8 mouse cellular contexts compared by ENCODE assay signal in the genomic region with DNA sequence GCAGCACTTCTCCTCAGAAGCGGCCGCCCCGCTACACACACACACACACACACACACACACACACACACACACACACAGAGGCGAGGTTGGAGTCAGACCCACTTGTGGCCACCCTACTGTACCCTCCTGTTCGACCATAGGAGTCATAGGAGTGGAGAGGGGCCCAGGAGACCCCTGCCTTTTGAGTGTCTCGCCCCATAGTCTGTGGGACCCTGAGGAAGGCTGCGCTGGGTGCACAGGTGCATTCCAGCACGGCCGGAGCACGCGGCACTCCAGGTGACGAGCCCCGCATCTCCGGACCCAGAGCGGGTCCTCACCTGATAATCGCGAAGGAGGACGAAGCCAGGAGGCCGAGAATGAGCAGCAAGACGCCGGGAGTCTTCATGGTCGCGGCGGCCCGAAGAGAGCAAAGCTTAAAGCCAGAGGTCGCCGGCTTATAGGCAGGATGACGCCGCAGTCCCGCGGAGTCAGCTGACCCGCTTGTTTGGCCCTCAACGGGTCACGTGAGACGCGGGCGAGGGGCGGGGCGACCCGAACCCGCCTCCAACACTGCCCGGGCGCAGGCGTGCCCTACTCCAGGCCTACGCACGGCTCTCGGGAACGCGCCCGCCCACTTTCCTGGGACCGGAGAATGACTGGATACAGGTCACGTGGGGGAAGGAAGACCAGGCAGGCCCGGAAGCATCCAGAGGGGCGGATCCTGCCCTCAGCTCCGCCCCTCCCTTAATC. TPM values are rescaled to one million over a fixed set of nuclear protein-coding genes. Genes with fewer than 3 reads are reported as not detected.
A peak's percentile ranks its signal among the peaks of the same experiment; 100 is the strongest.
DNase-seq lines count a peak whose midpoint lies in the region; ATAC-seq and TF ChIP-seq lines count a peak whose summit lies in the region.

A gene (minus strand): TSS at position 620 of the 730 bp plus-strand sequence.

- H3K27me3 ChIP-seq in forebrain, embryonic 15.5 days = no peaks in the 10 kb centered on the region

- H3K4me3 ChIP-seq in forebrain, embryonic 15.5 days = peak within 1 kb of the TSS; percentile 65
- peak within 1 kb of the TSS; percentile 94 for H3K4me3 ChIP-seq in lung, adult 2 months (replicated peaks; ENCODE audit: extremely low read depth, low read depth, low read length)

- peak; percentile 97 for ATAC-seq in forebrain, embryonic 15.5 days (replicated peaks)
- ATAC-seq in neutrophil, adult 5-6 weeks (ENCODE audit: extremely low read depth, insufficient number of reproducible peaks, low FRiP score, poor library complexity, severe bottlenecking) = peak; percentile 62

- TF ChIP-seq POLR2A in lung, adult 2 months (IDR thresholded peaks at IDR 0.05; ENCODE audit: borderline replicate concordance, extremely low read depth, low read depth, low read length) = peak; percentile 95

- peak within 1 kb of the TSS; percentile 67 for H3K4me2 ChIP-seq in forebrain, embryonic 15.5 days (replicated peaks)

- H3K36me3 ChIP-seq in forebrain, embryonic 15.5 days = peaks cover 22% of the 10 kb centered on the region

- peaks cover 19% of the 10 kb centered on the region for H3K4me1 ChIP-seq in forebrain, embryonic 15.5 days
- H3K4me1 ChIP-seq in lung, adult 2 months (ENCODE audit: control insufficient read depth, insufficient read depth, low read length) = peaks cover 9% of the 10 kb centered on the region

- peak; percentile 97 for DNase-seq in ES-CJ7 (ENCODE audit: low read depth, low spot score)
- DNase-seq in cerebellum, adult 11 months = peak; percentile 98
- DNase-seq in heart, postnatal 25 days (ENCODE audit: low spot score) = peak; percentile 97
- peak; percentile 96 to 97 for DNase-seq in layer of hippocampus, adult 18-20 months (ENCODE audit: low spot score in 2 of 2)
- peak; percentile 97 for DNase-seq in lung, adult 2 months
- DNase-seq in thymus, adult 18-20 months = peak; percentile 91 to 92

- under 1% methylated on average over 55 of the region's 55 CpGs for WGBS in forebrain, embryonic 15.5 days
- WGBS in lung, adult 2 months = under 1% methylated on average over 55 of the region's 55 CpGs

- intact Hi-C loops in heart, postnatal 25 days (cut with DNase I) = loop anchor here (5.0 kb wide), 1 partner anchor 40 kb away; no protein-coding TSS in a partner anchor

- H3K9me3 ChIP-seq in forebrain, embryonic 15.5 days = no peaks in the 10 kb centered on the region

- peak within 1 kb of the TSS; percentile 56 for H3K27ac ChIP-seq in forebrain, embryonic 15.5 days (replicated peaks)

- no peak for TF ChIP-seq CTCF in lung, adult 2 months (IDR thresholded peaks at IDR 0.05; ENCODE audit: insufficient read depth, low read length)

- peak within 1 kb of the TSS; percentile 87 for H3K9ac ChIP-seq in forebrain, embryonic 15.5 days (replicated peaks)

RNA-seq across cellular contexts. Expression of the gene that starts here (rescaled TPM):
- polyA plus RNA-seq in forebrain, embryonic 15.5 days (2015; fragmentation: Nextera tagmentation; extraction: Ambion mirVana) = 195 and 218 TPM in 2 replicates
- total RNA-seq in heart, postnatal 25 days (2021) = 100 to 1,000 TPM; 692 to 727 TPM
- 100 to 1,000 TPM; 303 to 349 TPM for total RNA-seq in layer of hippocampus, adult 18-20 months (2021)
- 689 and 921 TPM in 2 replicates for polyA plus RNA-seq in lung, adult 2 months (2012; rRNA removed)
- total RNA-seq in neutrophil, adult 5-6 weeks (2017) = 408 and 447 TPM in 2 replicates

Comparison
In these comparisons a context has a peak if more than half of its experiments do, and no peak if none do; other contexts are left out.
1. Peak in every context shown above with its lines: DNase-seq, ATAC-seq, H3K4me3 ChIP-seq and H3K27ac ChIP-seq.